Mouse (Mus musculus): ENCODE measurements around the gene Blmh. TPM values are rescaled to one million over a fixed set of nuclear protein-coding genes. Genes with fewer than 3 reads are reported as not detected.

Gene Blmh
- polyA plus RNA-seq, 1 experiment from 2014 or later = 89.0 TPM

Other genes starting within 250 kb of the Blmh start
- 0.07 TPM in 1 of 2 replicates, not detected in the other for gene Trarg1, start 245.0 kb upstream of the Blmh start, polyA plus RNA-seq (2014; fragmentation: Nextera tagmentation; extraction: Ambion mirVana)
- 23.6 and 26.5 TPM in 2 replicates for gene Gosr1, start 161.2 kb upstream of the Blmh start, polyA plus RNA-seq (2014; fragmentation: Nextera tagmentation; extraction: Ambion mirVana)
- 19.9 and 20.8 TPM in 2 replicates for gene Cpd, start 77.8 kb upstream of the Blmh start, polyA plus RNA-seq (2014; fragmentation: Nextera tagmentation; extraction: Ambion mirVana)
- gene Tmigd1, start 22.6 kb upstream of the Blmh start, polyA plus RNA-seq (2014; fragmentation: Nextera tagmentation; extraction: Ambion mirVana) = 0.23 TPM in 1 of 2 replicates, not detected in the other
- 1.5 and 2.2 TPM in 2 replicates for gene Slc6a4, start 73.8 kb downstream of the Blmh start, polyA plus RNA-seq (2014; fragmentation: Nextera tagmentation; extraction: Ambion mirVana)
- 52.6 and 52.9 TPM in 2 replicates for gene Nsrp1, start 153.6 kb downstream of the Blmh start, polyA plus RNA-seq (2014; fragmentation: Nextera tagmentation; extraction: Ambion mirVana)

All from heart, embryonic 11.5 days (tissue).